Comparison of ENCODE assay signal across 11 mouse cellular contexts in the genomic region with DNA sequence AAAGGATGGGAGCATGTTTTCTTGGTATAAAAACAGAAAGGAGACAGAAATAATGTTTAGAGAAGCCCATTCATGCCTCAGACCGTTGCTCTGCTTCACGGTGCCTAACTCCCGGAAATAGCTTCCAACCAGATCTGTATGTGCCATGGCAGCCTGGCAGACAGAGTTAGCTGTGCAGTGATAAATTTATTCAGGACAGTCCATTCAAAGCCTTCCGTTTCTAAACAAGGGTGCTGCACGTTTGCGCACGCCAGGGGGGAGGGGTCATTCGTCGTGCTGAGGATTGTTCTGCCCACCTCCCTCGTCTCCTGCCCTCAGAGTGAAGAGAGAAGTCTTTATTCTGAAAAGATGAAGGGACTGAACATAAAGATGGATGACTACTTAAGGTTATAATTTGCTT.
DNase-seq lines count a peak whose midpoint lies in the region; ATAC-seq and TF ChIP-seq lines count a peak whose summit lies in the region.
"Had no signal": no experiment of that assay in that cellular context is flagged by ENCODE, and none has a peak within 500 bp of the region (broad histone marks: within the 10 kb centered on the region; RNA-seq: fewer than 3 reads in every experiment).

No protein-coding gene starts in this region.

- 0 out of 2 replicates have a peak, but pooled peaks cover 3% of the 10 kb centered on the region for H3K4me1 ChIP-seq in hindbrain, embryonic 16.5 days (ENCODE audit: control insufficient read depth, insufficient read depth, low read depth, low read length)
- peaks cover 10% of the 10 kb centered on the region for H3K4me1 ChIP-seq in midbrain, postnatal 0 days (ENCODE audit: insufficient read depth, low read length)
- H3K4me1 ChIP-seq: liver, embryonic 13.5 days; stomach, embryonic 15.5 days had no signal

- H3K27me3 ChIP-seq in hindbrain, embryonic 16.5 days (replicated peaks; ENCODE audit: control insufficient read depth, insufficient read depth, low read length), result no peaks in the 10 kb centered on the region
- no peaks in the 10 kb centered on the region for H3K27me3 ChIP-seq in midbrain, postnatal 0 days (ENCODE audit: insufficient read depth, low read length)
- H3K27me3 ChIP-seq: heart, embryonic 12.5 days; liver, embryonic 13.5 days; stomach, embryonic 15.5 days had no signal

- WGBS in hindbrain, embryonic 16.5 days, result 16% methylated on average over 10 of the region's 10 CpGs
- WGBS in midbrain, postnatal 0 days, result 22% methylated on average over 10 of the region's 10 CpGs

- H3K9me3 ChIP-seq in hindbrain, embryonic 16.5 days (ENCODE audit: control insufficient read depth, low read length), result no peaks in the 10 kb centered on the region
- H3K9me3 ChIP-seq in midbrain, postnatal 0 days (ENCODE audit: low read length), result no peaks in the 10 kb centered on the region
- H3K9me3 ChIP-seq: heart, embryonic 12.5 days; liver, embryonic 13.5 days; stomach, embryonic 15.5 days had no signal

- TF ChIP-seq POLR2A in brain, embryonic 14.5 days (IDR thresholded peaks at IDR 0.05; ENCODE audit: borderline replicate concordance, extremely low read depth, insufficient read depth, insufficient read length, poor library complexity, severe bottlenecking), result no peak

- peak; percentile 68 for ATAC-seq in hindbrain, embryonic 16.5 days
- ATAC-seq in midbrain, postnatal 0 days (ENCODE audit: low FRiP score), result peak; percentile 76; the same call in 1 of the 2 replicates

- TF ChIP-seq CTCF in brain, embryonic 14.5 days (IDR thresholded peaks at IDR 0.05; ENCODE audit: borderline replicate concordance, extremely low read depth, insufficient read depth, insufficient read length), result no peak
- no peak for TF ChIP-seq CTCF in midbrain, postnatal 0 days (IDR thresholded peaks at IDR 0.05)

- H3K27ac ChIP-seq in hindbrain, embryonic 16.5 days (ENCODE audit: low read depth, low read length), result no peak overlapping the region
- H3K27ac ChIP-seq in midbrain, postnatal 0 days (ENCODE audit: low read depth, low read length), result peak overlapping the region; percentile 26
- H3K27ac ChIP-seq: liver, embryonic 13.5 days; stomach, embryonic 15.5 days had no signal

- peak overlapping the region; percentile 48 for H3K4me2 ChIP-seq in hindbrain, embryonic 16.5 days (ENCODE audit: low read length)
- peak overlapping the region; percentile 46 for H3K4me2 ChIP-seq in midbrain, postnatal 0 days (ENCODE audit: low read depth, low read length, poor library complexity, severe bottlenecking)
- H3K4me2 ChIP-seq: heart, embryonic 12.5 days; liver, embryonic 13.5 days; stomach, embryonic 15.5 days had no signal

- H3K36me3 ChIP-seq in hindbrain, embryonic 16.5 days (ENCODE audit: control insufficient read depth, insufficient read depth, low read length), result no peaks in the 10 kb centered on the region
- H3K36me3 ChIP-seq in midbrain, postnatal 0 days (ENCODE audit: insufficient read depth, low read length), result no peaks in the 10 kb centered on the region
- H3K36me3 ChIP-seq: heart, embryonic 12.5 days; liver, embryonic 13.5 days; stomach, embryonic 15.5 days had no signal

- peak; percentile 20 for DNase-seq in embryo, embryonic 11 days
- no peak for DNase-seq in embryo, embryonic 10 days (ENCODE audit: low spot score)
- DNase-seq in brain, embryonic 14.5 days (ENCODE audit: low read depth), result peak; percentile 54
- peak; percentile 24 for DNase-seq in midbrain, postnatal 0 days (ENCODE audit: low spot score)
- no peak for DNase-seq in thymus, adult 18-20 months
- DNase-seq in thymus, postnatal 14 days, result no peak
- DNase-seq in ovary, postnatal 36 days (ENCODE audit: low spot score), result no peak
- DNase-seq: liver, embryonic 13.5 days had no signal

- peak overlapping the region; percentile 10 for H3K4me3 ChIP-seq in hindbrain, embryonic 16.5 days (ENCODE audit: low read length)
- H3K4me3 ChIP-seq in midbrain, postnatal 0 days (ENCODE audit: low read depth, low read length), result peak overlapping the region; percentile 17; the same call in 1 of the 2 replicates
- H3K4me3 ChIP-seq: heart, embryonic 12.5 days; liver, embryonic 13.5 days; stomach, embryonic 15.5 days had no signal

- H3K9ac ChIP-seq in hindbrain, embryonic 16.5 days (ENCODE audit: low read depth, low read length), result peak overlapping the region; percentile 41; the same call in 1 of the 2 replicates
- no peak overlapping the region for H3K9ac ChIP-seq in midbrain, postnatal 0 days (replicated peaks; ENCODE audit: low read length, poor library complexity, severe bottlenecking)
- H3K9ac ChIP-seq: heart, embryonic 12.5 days; liver, embryonic 13.5 days; stomach, embryonic 15.5 days had no signal

Comparison
In these comparisons a context has a peak if more than half of its experiments do, and no peak if none do; other contexts are left out.
1. DNase-seq: peak in embryo, embryonic 11 days (single experiment), brain, embryonic 14.5 days (single experiment) and midbrain, postnatal 0 days (single experiment); none in embryo, embryonic 10 days (single experiment), thymus, adult 18-20 months (0 of 2), thymus, postnatal 14 days (single experiment) and ovary, postnatal 36 days (single experiment).